In genomic region chr4:25206166-25206565, GRCm38 (mm10) we compare ENCODE assay signal across 27 mouse cellular contexts. TPM values are rescaled to one million over a fixed set of nuclear protein-coding genes. Genes with fewer than 3 reads are reported as not detected.
A peak's percentile ranks its signal among the peaks of the same experiment; 100 is the strongest.
DNase-seq lines count a peak whose midpoint lies in the region; ATAC-seq and TF ChIP-seq lines count a peak whose summit lies in the region.
"Had no signal": no experiment of that assay in that cellular context is flagged by ENCODE, and none has a peak within 500 bp of the region (broad histone marks: within the 10 kb centered on the region; RNA-seq: fewer than 3 reads in every experiment).

No protein-coding gene starts in this region.

- H3K27me3 ChIP-seq in midbrain, embryonic 11.5 days (ENCODE audit: control insufficient read depth, insufficient read depth, low read length) = no peaks in the 10 kb centered on the region
- no peaks in the 10 kb centered on the region for H3K27me3 ChIP-seq in midbrain, postnatal 0 days (ENCODE audit: insufficient read depth, low read length)
- H3K27me3 ChIP-seq in midbrain, embryonic 14.5 days (ENCODE audit: control insufficient read depth, insufficient read depth, low read length) = no peaks in the 10 kb centered on the region
- no peaks in the 10 kb centered on the region for H3K27me3 ChIP-seq in midbrain, embryonic 16.5 days (ENCODE audit: control insufficient read depth, insufficient read depth, low read depth, low read length)
- H3K27me3 ChIP-seq in hindbrain, embryonic 11.5 days (ENCODE audit: control insufficient read depth, insufficient read depth, low read length) = no peaks in the 10 kb centered on the region
- H3K27me3 ChIP-seq: CH12.LX; embryonic facial prominence, embryonic 12.5 days; forebrain, embryonic 13.5 days; forebrain, embryonic 15.5 days had no signal

- no peaks in the 10 kb centered on the region for H3K9me3 ChIP-seq in midbrain, embryonic 11.5 days (ENCODE audit: control insufficient read depth, low read length)
- no peaks in the 10 kb centered on the region for H3K9me3 ChIP-seq in midbrain, postnatal 0 days (ENCODE audit: low read length)
- H3K9me3 ChIP-seq in midbrain, embryonic 14.5 days (ENCODE audit: control insufficient read depth, low read length) = no peaks in the 10 kb centered on the region
- no peaks in the 10 kb centered on the region for H3K9me3 ChIP-seq in midbrain, embryonic 16.5 days (replicated peaks; ENCODE audit: control insufficient read depth, low read length, poor library complexity, severe bottlenecking)
- H3K9me3 ChIP-seq in hindbrain, embryonic 11.5 days (ENCODE audit: control insufficient read depth, low read length) = no peaks in the 10 kb centered on the region
- H3K9me3 ChIP-seq: embryonic facial prominence, embryonic 10.5 days; embryonic facial prominence, embryonic 12.5 days; forebrain, embryonic 13.5 days; forebrain, embryonic 15.5 days; G1E had no signal

- ATAC-seq in midbrain, embryonic 11.5 days (ENCODE audit: low FRiP score) = 0 out of 2 replicates have a peak, but pooled peaks have one; percentile 48
- ATAC-seq in midbrain, postnatal 0 days (ENCODE audit: low FRiP score) = no peak
- ATAC-seq in midbrain, embryonic 14.5 days (ENCODE audit: low FRiP score, low TSS enrichment) = no peak
- peak; percentile 58; the same call in 1 of the 2 replicates for ATAC-seq in midbrain, embryonic 16.5 days
- no peak for ATAC-seq in hindbrain, embryonic 11.5 days (ENCODE audit: low FRiP score)
- ATAC-seq: activated CD4-positive, CD25-positive, alpha-beta regulatory T cell, adult 4 months; CD4-positive, CD25-positive, alpha-beta regulatory T cell, adult 4 months; forebrain, embryonic 13.5 days; forebrain, embryonic 15.5 days; Patski had no signal

- H3K4me1 ChIP-seq in midbrain, embryonic 11.5 days (ENCODE audit: control insufficient read depth, insufficient read depth, low read length) = no peaks in the 10 kb centered on the region
- H3K4me1 ChIP-seq in midbrain, postnatal 0 days (ENCODE audit: insufficient read depth, low read length) = no peaks in the 10 kb centered on the region
- no peaks in the 10 kb centered on the region for H3K4me1 ChIP-seq in midbrain, embryonic 14.5 days (ENCODE audit: control insufficient read depth, insufficient read depth, low read length)
- H3K4me1 ChIP-seq in midbrain, embryonic 16.5 days (ENCODE audit: control insufficient read depth, insufficient read depth, low read length) = no peaks in the 10 kb centered on the region
- no peaks in the 10 kb centered on the region for H3K4me1 ChIP-seq in hindbrain, embryonic 11.5 days (replicated peaks; ENCODE audit: control insufficient read depth, insufficient read depth, low read length)
- H3K4me1 ChIP-seq: embryonic facial prominence, embryonic 10.5 days; embryonic facial prominence, embryonic 12.5 days; forebrain, embryonic 13.5 days; forebrain, embryonic 15.5 days had no signal

- no peak for TF ChIP-seq POLR2A in brain, embryonic 14.5 days (IDR thresholded peaks at IDR 0.05; ENCODE audit: borderline replicate concordance, extremely low read depth, insufficient read depth, insufficient read length, poor library complexity, severe bottlenecking)

- no peaks in the 10 kb centered on the region for H3K36me3 ChIP-seq in midbrain, embryonic 11.5 days (ENCODE audit: control insufficient read depth, insufficient read depth, low read length)
- no peaks in the 10 kb centered on the region for H3K36me3 ChIP-seq in midbrain, postnatal 0 days (ENCODE audit: insufficient read depth, low read length)
- H3K36me3 ChIP-seq in midbrain, embryonic 14.5 days (ENCODE audit: control insufficient read depth, insufficient read depth, low read length) = no peaks in the 10 kb centered on the region
- H3K36me3 ChIP-seq in midbrain, embryonic 16.5 days (ENCODE audit: control insufficient read depth, insufficient read depth, low read length) = no peaks in the 10 kb centered on the region
- no peaks in the 10 kb centered on the region for H3K36me3 ChIP-seq in hindbrain, embryonic 11.5 days (ENCODE audit: control insufficient read depth, insufficient read depth, low read length)
- H3K36me3 ChIP-seq: embryonic facial prominence, embryonic 10.5 days; embryonic facial prominence, embryonic 12.5 days; forebrain, embryonic 15.5 days; G1E had no signal

- peak; percentile 65 for DNase-seq in midbrain, embryonic 11.5 days (ENCODE audit: low spot score, missing footprints)
- DNase-seq in midbrain, postnatal 0 days (ENCODE audit: low spot score) = no peak
- peak; percentile 26 for DNase-seq in brain, embryonic 14.5 days (ENCODE audit: low read depth)
- DNase-seq in midbrain, embryonic 14.5 days = peak; percentile 28
- DNase-seq in hindbrain, embryonic 11.5 days (ENCODE audit: low spot score) = no peak
- no peak for DNase-seq in cerebellum, postnatal 4 days (ENCODE audit: low spot score in 2 of 2)
- DNase-seq: adrenal gland, adult 8-10 months; adrenal gland, postnatal 14 days; adrenal gland, postnatal 36 days; B cell, adult 2 months; cerebellum, adult 11 months; cerebellum, adult 18-20 months; cerebellum, adult 8-10 months; cerebellum, adult 9-11 months; cerebellum, postnatal 14 days; cerebellum, postnatal 36 days had no signal

- 58% methylated on average over 4 of the region's 4 CpGs for WGBS in midbrain, embryonic 11.5 days
- 30% methylated on average over 4 of the region's 4 CpGs for WGBS in midbrain, postnatal 0 days
- 29% methylated on average over 4 of the region's 4 CpGs for WGBS in midbrain, embryonic 14.5 days
- WGBS in midbrain, embryonic 16.5 days = 29% methylated on average over 4 of the region's 4 CpGs
- WGBS in hindbrain, embryonic 11.5 days = 84% methylated on average over 4 of the region's 4 CpGs

- H3K27ac ChIP-seq in midbrain, embryonic 11.5 days (ENCODE audit: low read depth, low read length) = no peak overlapping the region
- no peak overlapping the region for H3K27ac ChIP-seq in midbrain, postnatal 0 days (ENCODE audit: low read depth, low read length)
- no peak overlapping the region for H3K27ac ChIP-seq in midbrain, embryonic 14.5 days (replicated peaks; ENCODE audit: low read depth, low read length)
- no peak overlapping the region for H3K27ac ChIP-seq in midbrain, embryonic 16.5 days (ENCODE audit: low read length)
- H3K27ac ChIP-seq in hindbrain, embryonic 11.5 days (ENCODE audit: low read depth, low read length) = no peak overlapping the region
- H3K27ac ChIP-seq: embryonic facial prominence, embryonic 10.5 days; embryonic facial prominence, embryonic 12.5 days; forebrain, embryonic 13.5 days; forebrain, embryonic 15.5 days had no signal

- H3K9ac ChIP-seq in midbrain, embryonic 11.5 days (ENCODE audit: low read length) = no peak overlapping the region
- H3K9ac ChIP-seq in midbrain, postnatal 0 days (replicated peaks; ENCODE audit: low read length, poor library complexity, severe bottlenecking) = no peak overlapping the region
- H3K9ac ChIP-seq in midbrain, embryonic 14.5 days (replicated peaks; ENCODE audit: low read length) = no peak overlapping the region
- no peak overlapping the region for H3K9ac ChIP-seq in midbrain, embryonic 16.5 days (ENCODE audit: low read depth, low read length)
- no peak overlapping the region for H3K9ac ChIP-seq in hindbrain, embryonic 11.5 days (ENCODE audit: low read depth, low read length)
- H3K9ac ChIP-seq: embryonic facial prominence, embryonic 12.5 days; forebrain, embryonic 13.5 days; forebrain, embryonic 15.5 days had no signal

- no peak overlapping the region for H3K4me3 ChIP-seq in midbrain, embryonic 11.5 days (ENCODE audit: low read depth, low read length)
- H3K4me3 ChIP-seq in midbrain, postnatal 0 days (ENCODE audit: low read depth, low read length) = no peak overlapping the region
- no peak overlapping the region for H3K4me3 ChIP-seq in midbrain, embryonic 14.5 days (replicated peaks; ENCODE audit: low read depth, low read length)
- no peak overlapping the region for H3K4me3 ChIP-seq in midbrain, embryonic 16.5 days (ENCODE audit: low read depth, low read length)
- H3K4me3 ChIP-seq in hindbrain, embryonic 11.5 days (ENCODE audit: low read depth, low read length) = no peak overlapping the region
- H3K4me3 ChIP-seq: embryonic facial prominence, embryonic 10.5 days; embryonic facial prominence, embryonic 12.5 days; forebrain, embryonic 13.5 days; forebrain, embryonic 15.5 days had no signal

- H3K4me2 ChIP-seq in midbrain, embryonic 11.5 days = no peak overlapping the region
- H3K4me2 ChIP-seq in midbrain, postnatal 0 days (ENCODE audit: low read depth, low read length, poor library complexity, severe bottlenecking) = no peak overlapping the region
- no peak overlapping the region for H3K4me2 ChIP-seq in midbrain, embryonic 14.5 days (ENCODE audit: low read length)
- no peak overlapping the region for H3K4me2 ChIP-seq in midbrain, embryonic 16.5 days (ENCODE audit: low read length)
- H3K4me2 ChIP-seq in hindbrain, embryonic 11.5 days (replicated peaks; ENCODE audit: low read depth, low read length) = no peak overlapping the region
- H3K4me2 ChIP-seq: embryonic facial prominence, embryonic 12.5 days; forebrain, embryonic 13.5 days; forebrain, embryonic 15.5 days had no signal

- no peak for TF ChIP-seq CTCF in midbrain, postnatal 0 days (IDR thresholded peaks at IDR 0.05)
- TF ChIP-seq CTCF in brain, embryonic 14.5 days (IDR thresholded peaks at IDR 0.05; ENCODE audit: borderline replicate concordance, extremely low read depth, insufficient read depth, insufficient read length) = no peak

RNA-seq across cellular contexts. Expression of gene Fhl5, which starts 36.5 kb away (rescaled TPM):
- not detected in 2 replicates for polyA plus RNA-seq in midbrain, embryonic 11.5 days (2014; fragmentation: Nextera tagmentation; extraction: Ambion mirVana)
- 0.27 and 0.38 TPM in 2 replicates for total RNA-seq in midbrain, postnatal 0 days (2014; rRNA removed)
- 0.14 and 0.15 TPM in 2 replicates for polyA plus RNA-seq in midbrain, postnatal 0 days (2015; fragmentation: Nextera tagmentation; extraction: Ambion mirVana)
- 0.14 and 0.22 TPM in 2 replicates for polyA plus RNA-seq in brain, embryonic 14.5 days (2012; rRNA removed)
- 0.26 TPM in 1 of 2 replicates, not detected in the other for polyA plus RNA-seq in midbrain, embryonic 14.5 days (2014; fragmentation: Nextera tagmentation; extraction: Ambion mirVana)
- polyA plus RNA-seq in midbrain, embryonic 16.5 days (2015; fragmentation: Nextera tagmentation; extraction: Ambion mirVana) = not detected in 2 replicates
- 0.14 TPM in 1 of 2 replicates, not detected in the other for polyA plus RNA-seq in hindbrain, embryonic 11.5 days (2014; fragmentation: Nextera tagmentation; extraction: Ambion mirVana)
- total RNA-seq: CH12.LX had no signal
- polyA plus RNA-seq: activated CD4-positive, CD25-positive, alpha-beta regulatory T cell, adult 4 months; CD4-positive, CD25-positive, alpha-beta regulatory T cell, adult 4 months; embryonic facial prominence, embryonic 10.5 days; embryonic facial prominence, embryonic 12.5 days; forebrain, embryonic 11.5 days; forebrain, embryonic 13.5 days; forebrain, embryonic 15.5 days; G1E; Patski had no signal

Comparison
In these comparisons a context has a peak if more than half of its experiments do, and no peak if none do; other contexts are left out.
1. ATAC-seq: peak in midbrain, embryonic 11.5 days (single experiment) and midbrain, embryonic 16.5 days (single experiment); none in midbrain, postnatal 0 days (single experiment), midbrain, embryonic 14.5 days (single experiment) and hindbrain, embryonic 11.5 days (single experiment).
2. DNase-seq: peak in midbrain, embryonic 11.5 days (single experiment), brain, embryonic 14.5 days (single experiment) and midbrain, embryonic 14.5 days (single experiment); none in midbrain, postnatal 0 days (single experiment), hindbrain, embryonic 11.5 days (single experiment) and cerebellum, postnatal 4 days (0 of 2).